Mouse (Mus musculus) liver, embryonic 15.5 days (tissue): Measurements from ENCODE around the gene Vps4a. TPM values are rescaled to one million over a fixed set of nuclear protein-coding genes. Genes with fewer than 3 reads are reported as not detected.

Experiments
- ATAC-seq: fragments of 200-750 bp; cut with Nextera tagmentation; 2 replicates; pipeline ENCODE4 v1.8.0; 2017; ENCODE audit warnings: moderate number of reproducible peaks, mild to moderate bottlenecking, moderate library complexity; ENCODE audit not compliant: insufficient read depth
- H3K27ac ChIP-seq: fragments of 300-500 bp; sonication (generic); replicated peaks from 2 replicates; pipeline ENCODE4 v1.5.1; 2015; ENCODE audit warnings: mild to moderate bottlenecking, inconsistent platforms
- H3K27me3 ChIP-seq: fragments of 300-500 bp; sonication (generic); 2 replicates; pipeline ENCODE4 v1.6.1; 2015; ENCODE audit warnings: mild to moderate bottlenecking, inconsistent platforms
- H3K36me3 ChIP-seq: fragments of 300-500 bp; sonication (generic); replicated peaks from 2 replicates; pipeline ENCODE4 v1.6.1; 2015; ENCODE audit warnings: moderate library complexity, mild to moderate bottlenecking, inconsistent platforms
- H3K4me1 ChIP-seq: fragments of 300-500 bp; sonication (generic); replicated peaks from 2 replicates; pipeline ENCODE4 v1.6.1; 2015; ENCODE audit warnings: inconsistent platforms
- H3K4me2 ChIP-seq: fragments of 300-500 bp; sonication (generic); 2 replicates; pipeline ENCODE4 v1.6.1; 2015; ENCODE audit warnings: moderate library complexity, mild to moderate bottlenecking, inconsistent platforms
- H3K4me3 ChIP-seq: fragments of 300-500 bp; sonication (generic); replicated peaks from 2 replicates; pipeline ENCODE4 v1.5.1; 2015; ENCODE audit warnings: mild to moderate bottlenecking, inconsistent platforms
- H3K9ac ChIP-seq: fragments of 300-500 bp; sonication (generic); 2 replicates; pipeline ENCODE4 v1.6.1; 2015; ENCODE audit warnings: moderate library complexity, mild to moderate bottlenecking, inconsistent platforms
- H3K9me3 ChIP-seq: fragments of 300-500 bp; sonication (generic); replicated peaks from 2 replicates; pipeline ENCODE4 v1.6.1; 2016; ENCODE audit warnings: inconsistent platforms
- WGBS: fragments of 180-500 bp; shearing (Covaris S2); methylation state at CpG from one replicate; pipeline ENCODE4 v1.1.7; 2015; ENCODE audit warnings: mixed read lengths; ENCODE audit not compliant: insufficient replicate concordance; 5-methylcytosine and 5-hydroxymethylcytosine counted together
- polyA plus RNA-seq: library from polyadenylated mRNA; unstranded; fragments of >200 nt; fragmentation: Nextera tagmentation; extraction: Ambion mirVana; gene quantifications from 2 replicates; pipeline ENCODE4 v1.2.1, GENCODE M21; 2015

The Vps4a gene
- polyA plus RNA-seq, 1 experiment from 2014 or later, result 23.7 TPM

- WGBS, result 90% methylated on average over 17 of the region's 17 CpGs
- no peak for ATAC-seq
- no peak overlapping the region for H3K4me2 ChIP-seq
Measured at GRCm38 (mm10) chr8:107085358-107085757, 54.3 kb downstream of the Vps4a start.

GRCm38 (mm10) chr8:107086018-107086417 is 55.0 kb downstream of the Vps4a start:
- no peak overlapping the region for H3K27ac ChIP-seq
- 92% methylated on average over 5 of the region's 5 CpGs for WGBS
- no peaks in the 10 kb centered on the region for H3K9me3 ChIP-seq
- no peak overlapping the region for H3K4me2 ChIP-seq
- ATAC-seq, result no peak
- H3K36me3 ChIP-seq, result peaks cover 73% of the 10 kb centered on the region
- H3K4me1 ChIP-seq, result no peaks in the 10 kb centered on the region
- no peaks in the 10 kb centered on the region for H3K27me3 ChIP-seq
- H3K9ac ChIP-seq, result no peak overlapping the region
- H3K4me3 ChIP-seq, result no peak overlapping the region

More at GRCm38 (mm10) chr8:107085358-107085757, 54.3 kb downstream of the Vps4a start:
- H3K27ac ChIP-seq, result no peak overlapping the region
- no peaks in the 10 kb centered on the region for H3K27me3 ChIP-seq
- H3K4me3 ChIP-seq, result no peak overlapping the region
- H3K9me3 ChIP-seq, result no peaks in the 10 kb centered on the region
- H3K4me1 ChIP-seq, result no peaks in the 10 kb centered on the region
- peaks cover 73% of the 10 kb centered on the region for H3K36me3 ChIP-seq
- H3K9ac ChIP-seq, result no peak overlapping the region

GRCm38 (mm10) chr8:107088526-107089063 is 57.6 kb downstream of the Vps4a start:
- ATAC-seq, result no peak
- WGBS, result 85% methylated on average over 5 of the region's 5 CpGs
- no peak overlapping the region for H3K9ac ChIP-seq
- H3K4me3 ChIP-seq, result no peak overlapping the region
- no peak overlapping the region for H3K27ac ChIP-seq
- H3K27me3 ChIP-seq, result no peaks in the 10 kb centered on the region
- H3K4me2 ChIP-seq, result no peak overlapping the region
- no peaks in the 10 kb centered on the region for H3K4me1 ChIP-seq
- H3K9me3 ChIP-seq, result no peaks in the 10 kb centered on the region
- H3K36me3 ChIP-seq, result peaks cover 69% of the 10 kb centered on the region

GRCm38 (mm10) chr8:107090531-107090930 is 59.5 kb downstream of the Vps4a start:
- H3K27me3 ChIP-seq, result no peaks in the 10 kb centered on the region
- ATAC-seq, result no peak
- H3K4me1 ChIP-seq, result peaks cover 19% of the 10 kb centered on the region
- H3K9me3 ChIP-seq, result no peaks in the 10 kb centered on the region
- H3K27ac ChIP-seq, result no peak overlapping the region
- H3K4me2 ChIP-seq, result no peak overlapping the region
- H3K4me3 ChIP-seq, result no peak overlapping the region
- WGBS, result 80% methylated on average over 7 of the region's 7 CpGs
- peaks cover 66% of the 10 kb centered on the region for H3K36me3 ChIP-seq
- no peak overlapping the region for H3K9ac ChIP-seq

Other genes starting within 250 kb of the Vps4a start
- gene Has3, start 161.0 kb upstream of the Vps4a start, polyA plus RNA-seq, result 0.01 and 0.03 TPM in 2 replicates
- gene Utp4, start 137.6 kb upstream of the Vps4a start, polyA plus RNA-seq, result 31.8 and 33.3 TPM in 2 replicates
- 1.3 and 1.6 TPM in 2 replicates for gene Sntb2, start 95.5 kb upstream of the Vps4a start, polyA plus RNA-seq
- 16.5 and 19.2 TPM in 2 replicates for gene Pdf, start 17.4 kb downstream of the Vps4a start, polyA plus RNA-seq
- gene Cog8, start 25.5 kb downstream of the Vps4a start, polyA plus RNA-seq, result 17.9 and 19.8 TPM in 2 replicates
- 33.9 and 37.4 TPM in 2 replicates for gene Nip7, start 25.7 kb downstream of the Vps4a start, polyA plus RNA-seq
- 4.1 and 5.2 TPM in 2 replicates for gene Tmed6, start 34.4 kb downstream of the Vps4a start, polyA plus RNA-seq
- gene Terf2, start 65.3 kb downstream of the Vps4a start, polyA plus RNA-seq, result 6.4 and 6.8 TPM in 2 replicates
- gene Cyb5b, start 119.4 kb downstream of the Vps4a start, polyA plus RNA-seq, result 23.8 and 24.5 TPM in 2 replicates